Mouse (Mus musculus): ENCODE measurements around the gene Ccer2. TPM values are rescaled to one million over a fixed set of nuclear protein-coding genes. Genes with fewer than 3 reads are reported as not detected.

Ccer2 gene
- polyA plus RNA-seq, 1 experiment from 2014 or later = not detected

DNA sequence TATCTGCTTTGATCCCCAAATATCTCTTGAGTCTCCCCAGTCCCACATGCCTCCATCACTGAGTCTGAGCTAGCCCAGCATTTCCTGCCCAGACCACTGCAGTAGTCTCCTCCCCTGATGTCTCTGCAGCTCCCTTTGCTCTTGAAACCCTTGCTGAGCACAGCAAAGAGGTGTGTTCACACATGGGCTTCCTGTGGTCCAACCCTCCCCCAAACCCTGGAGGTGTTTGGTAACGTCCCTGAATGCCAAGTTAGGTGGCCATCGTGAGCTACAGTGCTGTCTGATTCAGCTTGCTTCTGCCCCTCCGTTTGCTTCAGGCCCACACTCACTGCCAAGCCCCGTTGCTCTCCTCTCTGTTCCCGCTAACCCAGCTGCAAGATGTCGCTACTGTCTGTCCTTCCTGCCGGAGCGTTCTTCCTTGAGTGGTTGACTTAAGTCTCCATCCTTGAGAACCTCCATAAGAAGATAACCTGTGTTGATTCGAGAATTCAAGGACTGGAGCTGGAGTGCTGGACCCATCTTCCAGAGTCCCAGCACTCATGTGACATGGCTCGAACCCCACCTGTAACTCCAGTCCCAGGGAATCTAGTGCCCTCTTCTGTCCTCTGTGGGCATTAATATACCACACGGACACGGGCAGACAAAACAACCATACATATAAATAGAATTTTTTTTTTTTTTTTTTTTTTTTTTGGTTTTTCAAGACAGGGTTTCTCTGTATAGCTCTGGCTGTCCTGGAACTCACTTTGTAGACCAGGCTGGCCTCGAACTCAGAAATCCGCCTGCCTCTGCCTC is 36.6 kb downstream of the Ccer2 start:
- Histone ChIP-seq H3K9ac (ENCODE audit: low read length) (no peak overlapping the region), H3K4me2 (ENCODE audit: low read depth, low read length) (no peak overlapping the region), H3K27ac (ENCODE audit: low read length) (no peak overlapping the region), H3K9me3 (ENCODE audit: control insufficient read depth, low read length) (no peaks in the 10 kb centered on the region), H3K36me3 (ENCODE audit: control insufficient read depth, insufficient read depth, low read length) (no peaks in the 10 kb centered on the region), H3K27me3 (ENCODE audit: control insufficient read depth, insufficient read depth, low read depth, low read length) (no peaks in the 10 kb centered on the region), H3K4me3 (ENCODE audit: low read length) (no peak overlapping the region), H3K4me1 (replicated peaks; ENCODE audit: control insufficient read depth, insufficient read depth, low read length) (peaks cover 5% of the 10 kb centered on the region; the same call in 1 of the 2 replicates)
- WGBS = 57% methylated on average over 13 of the region's 14 CpGs
- ATAC-seq (ENCODE audit: low read depth) = no peak

DNA sequence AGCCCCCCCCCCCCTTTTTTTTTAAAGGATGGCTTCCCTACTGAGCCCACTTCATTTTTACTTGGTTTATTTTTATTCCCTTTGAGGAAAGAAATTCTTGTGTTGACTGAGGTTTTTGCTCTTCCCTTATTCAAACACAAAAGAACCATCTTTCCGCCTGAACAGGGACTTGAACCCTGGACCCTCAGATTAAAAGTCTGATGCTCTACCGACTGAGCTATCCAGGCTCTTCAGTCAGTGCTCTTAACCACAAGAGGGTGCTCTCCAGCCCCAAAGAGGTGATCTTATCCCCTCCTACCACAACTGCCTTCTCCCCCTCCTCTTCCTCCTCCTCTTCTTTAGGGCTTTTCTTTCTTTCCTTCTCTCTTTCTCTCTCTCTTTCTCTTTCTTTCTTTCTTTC is 37.9 kb downstream of the Ccer2 start:
- Histone ChIP-seq H3K27ac (ENCODE audit: low read length) (no peak overlapping the region), H3K27me3 (ENCODE audit: control insufficient read depth, insufficient read depth, low read depth, low read length) (no peaks in the 10 kb centered on the region), H3K4me2 (ENCODE audit: low read depth, low read length) (no peak overlapping the region), H3K9me3 (ENCODE audit: control insufficient read depth, low read length) (no peaks in the 10 kb centered on the region), H3K9ac (ENCODE audit: low read length) (no peak overlapping the region), H3K36me3 (ENCODE audit: control insufficient read depth, insufficient read depth, low read length) (no peaks in the 10 kb centered on the region), H3K4me3 (ENCODE audit: low read length) (no peak overlapping the region), H3K4me1 (replicated peaks; ENCODE audit: control insufficient read depth, insufficient read depth, low read length) (peaks cover 5% of the 10 kb centered on the region; the same call in 1 of the 2 replicates)
- ATAC-seq (ENCODE audit: low read depth) = no peak
- 38% methylated on average over 2 of the region's 2 CpGs for WGBS

GRCm38 (mm10) chr7:28794496-28794895 is 38.5 kb downstream of the Ccer2 start:
- H3K4me1 ChIP-seq (replicated peaks; ENCODE audit: control insufficient read depth, insufficient read depth, low read length) = peaks cover 5% of the 10 kb centered on the region; the same call in 1 of the 2 replicates
- H3K27ac ChIP-seq (ENCODE audit: low read length) = no peak overlapping the region
- no peak overlapping the region for H3K4me2 ChIP-seq (ENCODE audit: low read depth, low read length)
- WGBS = 66% methylated on average over 3 of the region's 3 CpGs
- H3K9me3 ChIP-seq (ENCODE audit: control insufficient read depth, low read length) = no peaks in the 10 kb centered on the region
- H3K4me3 ChIP-seq (ENCODE audit: low read length) = no peak overlapping the region
- ATAC-seq (ENCODE audit: low read depth) = no peak
- no peaks in the 10 kb centered on the region for H3K27me3 ChIP-seq (ENCODE audit: control insufficient read depth, insufficient read depth, low read depth, low read length)
- no peaks in the 10 kb centered on the region for H3K36me3 ChIP-seq (ENCODE audit: control insufficient read depth, insufficient read depth, low read length)
- H3K9ac ChIP-seq (ENCODE audit: low read length) = no peak overlapping the region

DNA sequence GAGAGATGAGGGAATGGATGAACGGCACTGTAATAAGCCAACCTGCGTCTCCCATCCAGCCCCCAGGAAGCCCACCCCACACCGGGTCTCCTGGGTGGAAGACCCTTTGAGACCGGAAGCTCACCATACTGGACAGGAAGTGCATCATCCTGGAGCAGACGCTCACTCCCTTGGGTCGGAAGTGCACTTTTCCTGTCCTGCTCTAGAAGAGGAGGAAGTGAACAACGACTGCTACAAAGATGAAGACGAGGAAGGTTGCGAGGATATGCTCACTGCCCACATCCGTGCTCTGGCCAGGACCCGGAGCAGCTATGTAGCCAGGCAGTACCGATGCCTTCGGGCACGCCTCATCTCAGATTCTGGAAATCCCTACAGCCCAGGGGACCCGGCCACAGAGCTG is 39.9 kb downstream of the Ccer2 start:
- WGBS = 59% methylated on average over 15 of the region's 15 CpGs
- no peak overlapping the region; the same call in 1 of the 2 replicates for H3K9ac ChIP-seq (ENCODE audit: low read length)
- H3K27ac ChIP-seq (ENCODE audit: low read length) = peak overlapping the region; percentile 44

GRCm38 (mm10) chr7:28796562-28796975 is 40.6 kb downstream of the Ccer2 start:
- WGBS = 13% methylated on average over 32 of the region's 32 CpGs
- H3K9ac ChIP-seq (ENCODE audit: low read length) = peak overlapping the region; percentile 54

More for the DNA sequence above, 39.9 kb downstream of the Ccer2 start:
- H3K4me3 ChIP-seq (ENCODE audit: low read length) = peak overlapping the region; percentile 22
- peaks cover 5% of the 10 kb centered on the region; the same call in 1 of the 2 replicates for H3K4me1 ChIP-seq (replicated peaks; ENCODE audit: control insufficient read depth, insufficient read depth, low read length)
- H3K36me3 ChIP-seq (ENCODE audit: control insufficient read depth, insufficient read depth, low read length) = no peaks in the 10 kb centered on the region
- peak overlapping the region; percentile 45 for H3K4me2 ChIP-seq (ENCODE audit: low read depth, low read length)
- peak; percentile 27; the same call in 1 of the 2 replicates for ATAC-seq (ENCODE audit: low read depth)
- H3K27me3 ChIP-seq (ENCODE audit: control insufficient read depth, insufficient read depth, low read depth, low read length) = no peaks in the 10 kb centered on the region
- no peaks in the 10 kb centered on the region for H3K9me3 ChIP-seq (ENCODE audit: control insufficient read depth, low read length)

GRCm38 (mm10) chr7:28799994-28800393 is 44.0 kb downstream of the Ccer2 start:
- H3K4me2 ChIP-seq (ENCODE audit: low read depth, low read length) = no peak overlapping the region
- WGBS = 86% methylated on average over 9 of the region's 9 CpGs
- H3K9me3 ChIP-seq (ENCODE audit: control insufficient read depth, low read length) = no peaks in the 10 kb centered on the region
- H3K4me3 ChIP-seq (ENCODE audit: low read length) = no peak overlapping the region
- ATAC-seq (ENCODE audit: low read depth) = no peak
- H3K27me3 ChIP-seq (ENCODE audit: control insufficient read depth, insufficient read depth, low read depth, low read length) = no peaks in the 10 kb centered on the region
- peaks cover 36% of the 10 kb centered on the region for H3K4me1 ChIP-seq (replicated peaks; ENCODE audit: control insufficient read depth, insufficient read depth, low read length)
- H3K36me3 ChIP-seq (ENCODE audit: control insufficient read depth, insufficient read depth, low read length) = no peaks in the 10 kb centered on the region
- H3K27ac ChIP-seq (ENCODE audit: low read length) = no peak overlapping the region
- H3K9ac ChIP-seq (ENCODE audit: low read length) = no peak overlapping the region

More at GRCm38 (mm10) chr7:28796562-28796975, 40.6 kb downstream of the Ccer2 start:
- Histone ChIP-seq H3K4me2 (ENCODE audit: low read depth, low read length) (peak overlapping the region; percentile 45), H3K36me3 (ENCODE audit: control insufficient read depth, insufficient read depth, low read length) (no peaks in the 10 kb centered on the region), H3K9me3 (ENCODE audit: control insufficient read depth, low read length) (no peaks in the 10 kb centered on the region), H3K4me1 (replicated peaks; ENCODE audit: control insufficient read depth, insufficient read depth, low read length) (peaks cover 10% of the 10 kb centered on the region), H3K27ac (ENCODE audit: low read length) (peak overlapping the region; percentile 43), H3K4me3 (ENCODE audit: low read length) (peak overlapping the region; percentile 22), H3K27me3 (ENCODE audit: control insufficient read depth, insufficient read depth, low read depth, low read length) (no peaks in the 10 kb centered on the region)
- peak; percentile 84 for ATAC-seq (ENCODE audit: low read depth)

- H3K36me3 ChIP-seq (ENCODE audit: control insufficient read depth, insufficient read depth, low read length) = no peaks in the 10 kb centered on the region
- no peak overlapping the region for H3K9ac ChIP-seq (ENCODE audit: low read length)
- no peak overlapping the region for H3K4me3 ChIP-seq (ENCODE audit: low read length)
- no peak for ATAC-seq (ENCODE audit: low read depth)
- no peak overlapping the region; the same call in 1 of the 2 replicates for H3K4me2 ChIP-seq (ENCODE audit: low read depth, low read length)
- H3K27ac ChIP-seq (ENCODE audit: low read length) = peak overlapping the region; percentile 98
- WGBS = 49% methylated on average over 3 of the region's 3 CpGs
- no peaks in the 10 kb centered on the region for H3K27me3 ChIP-seq (ENCODE audit: control insufficient read depth, insufficient read depth, low read depth, low read length)
- no peaks in the 10 kb centered on the region for H3K9me3 ChIP-seq (ENCODE audit: control insufficient read depth, low read length)
- peaks cover 36% of the 10 kb centered on the region for H3K4me1 ChIP-seq (replicated peaks; ENCODE audit: control insufficient read depth, insufficient read depth, low read length)
Observed at GRCm38 (mm10) chr7:28801451-28801850, 45.5 kb downstream of the Ccer2 start.

GRCm38 (mm10) chr7:28801901-28802670 is 46.1 kb downstream of the Ccer2 start:
- peak overlapping the region; percentile 38 for H3K4me2 ChIP-seq (ENCODE audit: low read depth, low read length)
- H3K27ac ChIP-seq (ENCODE audit: low read length) = peak overlapping the region; percentile 98
- no peak overlapping the region for H3K4me3 ChIP-seq (ENCODE audit: low read length)
- H3K9me3 ChIP-seq (ENCODE audit: control insufficient read depth, low read length) = no peaks in the 10 kb centered on the region
- peak; percentile 85 for ATAC-seq (ENCODE audit: low read depth)
- H3K36me3 ChIP-seq (ENCODE audit: control insufficient read depth, insufficient read depth, low read length) = no peaks in the 10 kb centered on the region
- 13% methylated on average over 10 of the region's 10 CpGs for WGBS
- H3K9ac ChIP-seq (ENCODE audit: low read length) = peak overlapping the region; percentile 38
- H3K27me3 ChIP-seq (ENCODE audit: control insufficient read depth, insufficient read depth, low read depth, low read length) = no peaks in the 10 kb centered on the region
- H3K4me1 ChIP-seq (replicated peaks; ENCODE audit: control insufficient read depth, insufficient read depth, low read length) = peaks cover 32% of the 10 kb centered on the region
